Mouse (Mus musculus): ENCODE measurements at regions not wholly inside any gene's neighbourhood (a gene's known extent, or its start where the extent isn't known, plus 50 kb on each side); places are given as distances from the start of the nearest gene placed in this dataset.

GRCm38 (mm10) chr1:71757236-71757635, 104.2 kb upstream of the Fn1 start:
- no peak for TF ChIP-seq CTCF (IDR thresholded peaks at IDR 0.05; ENCODE audit: insufficient read depth, low read length)
- no peak for TF ChIP-seq POLR2A (IDR thresholded peaks at IDR 0.05; ENCODE audit: borderline replicate concordance, extremely low read depth, low read depth, low read length)

Data from lung, adult 2 months (tissue).